Mouse (Mus musculus) adrenal gland, postnatal 14 days (tissue): ENCODE data around the gene Polg2. TPM values are rescaled to one million over a fixed set of nuclear protein-coding genes. Genes with fewer than 3 reads are reported as not detected.
"Not testable (repeated sequence)": the region's sequence is repeated elsewhere in the genome, so short reads cannot be mapped to it uniquely, and the experiment has no call there.

Source experiments
- DNase-seq: peaks from one replicate; pipeline ENCODE4 v3.0.0; 2021; ENCODE audit warnings: mixed read lengths
- long read RNA-seq, 2 experiments: library from polyadenylated mRNA; stranded (forward); transcript quantifications; one replicate each; pipeline ENCODE4 v2.0.0; 2021
- total RNA-seq: library from RNA; stranded (reverse); gene quantifications from 2 replicates; pipeline ENCODE4 v1.2.3, GENCODE M21; 2021

Polg2 gene
- 6.6 and 7.3 TPM in 2 replicates for total RNA-seq
- long read RNA-seq, experiment 1, partial matches to known transcripts, result 1 of 5 reads
- long read RNA-seq, experiment 1, other reads (novel, unspliced or antisense), result 1 of 5 reads
- long read RNA-seq, experiment 2, partial matches to known transcripts, result 0 of 3 reads
- long read RNA-seq, experiment 2, other reads (novel, unspliced or antisense), result 0 of 3 reads

GRCm38 (mm10) chr11:106779388-106780088 lies at the start of gene Polg2:
Polg2 (minus strand) TSS chr11:106779537.
- DNase-seq, result peak; percentile 95

DNA sequence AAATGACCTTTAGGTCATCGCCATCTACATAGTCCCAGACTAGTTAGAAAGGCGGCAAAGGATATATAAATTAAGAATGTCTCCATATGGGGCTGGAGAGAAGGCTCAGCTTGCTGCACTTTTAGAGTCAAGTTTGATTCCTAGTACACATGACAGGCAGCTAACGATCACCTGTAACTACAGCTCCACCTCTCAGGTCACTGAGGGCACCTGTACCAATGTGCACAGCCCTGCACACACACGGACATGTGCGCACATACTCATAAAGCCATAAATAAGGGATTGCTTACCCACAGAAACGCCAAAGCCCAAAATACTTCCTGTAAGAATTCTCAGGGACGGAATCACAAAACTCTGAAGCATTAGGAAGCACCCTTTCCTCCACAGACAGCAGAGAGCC lies 48.7 kb upstream of the Polg2 start:
- DNase-seq, result no peak

DNA sequence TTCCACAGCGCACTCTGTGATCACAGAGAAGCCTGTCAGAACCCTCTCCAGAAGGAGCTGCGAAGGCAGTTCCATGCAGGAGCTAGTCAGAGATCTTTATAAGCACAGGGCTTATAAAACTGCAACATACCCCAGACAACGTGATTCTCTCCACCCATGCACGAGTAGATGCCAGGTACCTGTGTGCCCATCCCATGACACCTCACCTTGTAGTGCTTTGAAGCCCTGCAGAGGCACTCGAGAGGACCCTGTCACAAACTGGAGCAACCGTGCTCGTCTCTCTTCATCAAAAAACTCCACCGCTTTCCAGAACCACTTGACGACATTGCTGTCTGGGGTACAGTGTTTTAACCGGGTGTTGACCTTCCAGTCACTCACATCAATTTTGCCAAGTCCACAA lies 45.1 kb upstream of the Polg2 start:
- DNase-seq, result no peak

GRCm38 (mm10) chr11:106823741-106824140 lies 44.4 kb upstream of the Polg2 start:
- no peak for DNase-seq

DNA sequence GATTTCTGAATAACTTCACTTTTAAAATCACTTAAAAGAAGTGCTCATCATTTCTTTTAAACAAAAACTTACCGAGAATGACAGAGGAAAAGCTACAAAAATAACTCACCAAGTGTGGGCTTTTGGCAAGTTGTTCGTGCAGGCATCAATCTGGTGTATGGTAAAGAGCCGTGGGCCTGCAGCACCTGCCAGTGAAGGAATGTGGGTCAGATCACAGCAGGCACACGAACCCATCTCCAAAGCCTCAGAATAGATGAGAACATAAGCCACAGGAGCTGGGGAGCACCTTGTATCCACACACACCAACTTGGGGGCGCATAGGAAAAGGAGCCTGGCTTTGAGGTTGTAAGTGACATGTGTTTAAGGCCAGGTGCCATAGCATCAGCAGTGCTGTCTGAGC lies 43.6 kb upstream of the Polg2 start:
- DNase-seq, result no peak

DNA sequence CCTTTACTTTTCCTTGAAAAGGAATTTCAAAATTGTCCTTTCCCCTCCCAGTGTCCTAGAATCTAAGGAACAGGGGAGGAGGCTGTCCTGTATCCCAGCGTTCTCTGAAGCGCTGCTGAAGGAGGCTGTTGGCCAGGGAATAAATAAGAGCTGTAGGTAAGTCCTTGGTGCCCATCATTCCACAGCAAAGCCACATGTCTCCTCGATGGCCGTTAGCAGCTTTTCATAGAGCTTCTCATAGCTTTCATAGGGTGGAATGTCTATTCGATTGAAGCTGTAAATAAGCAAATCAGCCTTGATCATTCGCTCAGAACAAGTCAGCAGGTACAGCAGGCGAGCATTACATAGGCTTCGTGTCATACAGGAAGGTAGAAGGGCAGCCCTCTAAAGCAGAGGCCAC lies 43.2 kb upstream of the Polg2 start:
- DNase-seq, result no peak

GRCm38 (mm10) chr11:106821397-106821796 lies 42.1 kb upstream of the Polg2 start:
- no peak for DNase-seq

GRCm38 (mm10) chr11:106820972-106821371 lies 41.6 kb upstream of the Polg2 start:
- peak; percentile 68 for DNase-seq

DNA sequence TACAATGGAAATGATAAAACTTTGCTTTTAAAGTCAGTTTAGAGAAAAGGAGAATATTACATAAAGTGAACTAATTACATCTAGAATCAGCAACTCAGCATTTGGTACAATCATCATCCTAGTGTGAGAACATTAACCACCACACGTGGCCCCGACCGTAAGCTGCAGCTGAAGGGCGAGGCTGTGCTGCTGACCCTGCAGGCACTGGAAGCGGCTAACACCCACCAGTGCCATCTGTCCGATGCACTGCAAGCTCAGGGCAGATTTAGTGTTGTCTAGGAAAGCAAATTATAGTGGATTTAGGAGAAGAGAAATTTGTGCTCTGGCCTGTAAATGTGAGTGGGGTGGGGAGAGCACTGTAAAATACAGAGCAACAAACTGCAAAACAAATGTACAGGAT lies 40.9 kb upstream of the Polg2 start:
- DNase-seq, result no peak

- no peak for DNase-seq
Observed at GRCm38 (mm10) chr11:106819595-106819994, 40.3 kb upstream of the Polg2 start.

GRCm38 (mm10) chr11:106818341-106818740 lies 39.0 kb upstream of the Polg2 start:
- DNase-seq, result peak; percentile 34

GRCm38 (mm10) chr11:106817808-106818207 lies 38.5 kb upstream of the Polg2 start:
- DNase-seq, result no peak

GRCm38 (mm10) chr11:106817156-106817555 lies 37.8 kb upstream of the Polg2 start:
- no peak for DNase-seq

- DNase-seq, result no peak
Observed at GRCm38 (mm10) chr11:106816316-106816715, 37.0 kb upstream of the Polg2 start.

- no peak for DNase-seq
Observed at GRCm38 (mm10) chr11:106815761-106816160, 36.4 kb upstream of the Polg2 start.

GRCm38 (mm10) chr11:106815331-106815730 lies 36.0 kb upstream of the Polg2 start:
- DNase-seq, result no peak

DNA sequence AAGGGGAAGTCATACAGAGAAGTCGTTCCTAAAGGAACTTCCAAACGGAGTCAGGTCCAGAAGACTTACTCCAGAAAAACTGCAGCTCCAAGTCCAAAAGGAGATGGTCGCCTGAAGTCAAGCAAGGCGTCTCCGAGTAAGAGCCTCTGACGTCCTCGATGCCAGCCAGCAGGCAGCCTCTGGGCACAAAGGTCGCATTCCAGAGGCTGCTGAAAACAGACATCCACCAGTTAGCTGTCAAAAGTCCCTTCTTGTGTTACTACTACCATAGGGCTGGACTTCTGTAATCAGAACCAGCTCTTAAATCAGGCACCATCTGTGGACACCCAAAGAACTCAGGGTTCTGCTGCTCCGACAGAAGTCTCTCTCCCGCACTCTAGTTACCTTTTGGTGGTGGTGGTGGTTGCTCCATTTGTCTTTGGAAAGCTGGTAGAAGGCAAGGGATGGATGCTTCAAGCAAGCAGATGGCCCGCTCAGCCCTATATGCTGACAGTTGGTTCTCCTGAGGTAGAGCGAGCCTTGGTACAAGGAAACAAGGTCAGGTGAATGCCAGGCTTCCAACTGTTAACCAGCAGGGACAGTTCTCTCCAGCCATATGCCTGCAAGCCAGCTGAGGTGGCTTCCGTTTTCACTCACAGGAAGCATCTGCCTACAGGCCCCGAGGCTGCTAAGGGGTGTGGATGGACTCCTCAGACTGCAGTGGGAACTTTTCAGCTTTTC lies 35.4 kb upstream of the Polg2 start:
- no peak for DNase-seq

- DNase-seq, result no peak
Observed at GRCm38 (mm10) chr11:106812410-106813136, 33.2 kb upstream of the Polg2 start.

- not testable (repeated sequence) for DNase-seq
Observed at GRCm38 (mm10) chr11:106807442-106807841, 28.1 kb upstream of the Polg2 start.

DNA sequence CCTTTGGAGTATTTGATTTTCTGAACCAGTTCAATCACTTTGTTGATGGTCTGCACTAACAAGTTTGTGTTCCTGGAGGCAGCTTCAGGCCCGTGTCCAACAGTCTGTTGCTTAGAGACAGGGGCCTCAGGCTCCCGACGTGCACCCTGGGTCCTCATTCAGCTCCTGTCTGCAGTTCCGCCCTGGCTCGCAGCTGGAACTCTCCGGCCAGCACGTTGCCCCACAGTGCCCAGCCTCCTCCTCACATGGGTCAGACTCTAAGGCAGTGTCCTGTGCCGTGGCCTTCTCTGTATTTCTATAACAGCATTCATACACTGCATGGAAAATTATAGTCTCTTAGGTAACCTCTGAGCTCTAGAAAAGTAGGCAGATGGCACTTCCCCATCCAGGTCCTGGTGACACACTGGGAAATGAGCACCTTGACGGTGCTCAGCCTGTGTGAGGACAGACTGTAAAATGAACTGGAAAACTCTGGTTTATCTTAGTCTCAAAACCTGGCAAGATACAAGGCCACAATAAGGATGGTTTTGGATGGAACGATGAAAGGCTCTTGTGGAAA lies 22.8 kb upstream of the Polg2 start:
- DNase-seq, result no peak

DNA sequence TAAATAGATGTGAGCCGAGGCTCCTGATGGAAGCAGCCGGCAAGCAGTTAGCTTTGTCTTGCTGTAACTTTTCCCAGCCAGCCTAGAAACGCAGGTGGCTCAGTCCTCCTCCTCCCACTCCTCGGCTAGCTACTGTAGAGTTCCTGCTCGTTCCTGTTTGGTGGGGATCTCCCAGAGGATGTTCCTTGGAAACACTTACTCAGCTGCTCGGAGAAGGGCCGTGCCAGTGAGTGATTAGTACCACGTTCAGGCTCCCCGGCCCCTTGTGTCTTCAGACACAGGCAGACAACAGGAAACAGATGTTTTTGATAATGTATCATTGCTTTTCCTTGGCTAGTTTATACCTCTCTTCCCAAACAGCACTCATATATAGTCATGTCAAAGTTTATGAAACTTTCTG lies 16.3 kb upstream of the Polg2 start:
- DNase-seq, result no peak

DNA sequence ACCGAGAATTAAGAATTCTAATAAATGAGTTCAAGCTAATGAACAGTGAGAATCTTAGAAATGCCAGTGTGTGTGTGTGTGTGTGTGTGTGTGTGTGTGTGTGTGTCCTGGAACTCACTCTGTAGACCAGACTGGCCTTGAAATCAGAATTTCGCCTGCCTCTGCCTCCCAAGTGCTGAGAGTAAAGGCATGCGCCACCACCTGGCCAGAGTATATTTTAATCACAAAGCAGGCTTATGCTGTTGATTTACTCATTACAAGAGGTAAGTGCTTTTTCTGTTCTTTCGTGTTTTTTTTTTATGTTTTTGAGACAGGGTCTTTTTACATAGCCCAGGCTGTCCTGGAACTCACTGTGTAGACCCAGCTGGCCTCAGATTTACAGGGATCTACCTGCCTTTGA lies 14.5 kb upstream of the Polg2 start:
- no peak for DNase-seq

DNA sequence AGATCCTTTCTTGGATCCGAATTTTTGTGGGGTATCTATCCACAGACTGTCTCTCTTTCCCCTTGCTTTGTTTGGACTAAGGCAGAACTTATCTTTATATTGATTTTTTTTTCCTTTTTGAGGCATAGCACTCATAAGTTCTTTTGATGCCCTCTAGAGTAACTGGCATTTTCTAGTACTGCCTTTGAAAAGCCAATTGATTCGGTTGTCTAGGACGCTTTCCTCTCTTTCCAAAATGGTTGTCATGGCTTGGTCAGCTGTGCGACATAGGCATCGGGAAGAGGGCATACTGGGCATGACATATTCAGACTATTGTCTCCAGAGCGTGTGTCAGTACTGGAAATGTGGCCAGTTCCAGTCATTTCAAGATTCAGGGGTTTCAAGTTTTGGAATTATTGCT lies 10.3 kb upstream of the Polg2 start:
- peak; percentile 48 for DNase-seq
